Mouse (Mus musculus) midbrain, postnatal 0 days (tissue): ENCODE data around the gene Pla2r1. TPM values are rescaled to one million over a fixed set of nuclear protein-coding genes. Genes with fewer than 3 reads are reported as not detected.

Experiments used
- ATAC-seq: fragments of 200-750 bp; cut with Nextera tagmentation; 2 replicates; pipeline ENCODE4 v1.8.0; 2017; ENCODE audit warnings: moderate number of reproducible peaks, mild to moderate bottlenecking, moderate TSS enrichment, moderate library complexity; ENCODE audit not compliant: low FRiP score
- DNase-seq: peaks from one replicate; pipeline ENCODE4 v3.0.0-alpha.2; 2015; ENCODE audit warnings: low spot score
- H3K27ac ChIP-seq: fragments of 300-500 bp; sonication (generic); 2 replicates; pipeline ENCODE4 v1.5.1; 2014; ENCODE audit warnings: low read depth, mild to moderate bottlenecking, low read length, mixed read lengths
- H3K27me3 ChIP-seq: fragments of 300-500 bp; sonication (generic); 2 replicates; pipeline ENCODE4 v1.6.1; 2014; ENCODE audit warnings: low read length, control low read depth, mixed read lengths; ENCODE audit not compliant: insufficient read depth
- H3K36me3 ChIP-seq: fragments of 300-500 bp; sonication (generic); 2 replicates; pipeline ENCODE4 v1.6.1; 2014; ENCODE audit warnings: low read length, control low read depth, mixed read lengths; ENCODE audit not compliant: insufficient read depth
- H3K4me1 ChIP-seq: fragments of 300-500 bp; sonication (generic); 2 replicates; pipeline ENCODE4 v1.6.1; 2014; ENCODE audit warnings: mild to moderate bottlenecking, control low read depth, antibody characterized with exemption, low read length, mixed read lengths; ENCODE audit not compliant: insufficient read depth
- H3K4me2 ChIP-seq: fragments of 300-500 bp; sonication (generic); 2 replicates; pipeline ENCODE4 v1.6.1; 2014; ENCODE audit warnings: low read depth, mild to moderate bottlenecking, low read length, mixed read lengths; ENCODE audit not compliant: poor library complexity, severe bottlenecking
- H3K4me3 ChIP-seq: fragments of 300-500 bp; sonication (generic); 2 replicates; pipeline ENCODE4 v1.5.1; 2014; ENCODE audit warnings: low read depth, mild to moderate bottlenecking, low read length, moderate library complexity
- H3K9ac ChIP-seq: fragments of 300-500 bp; sonication (generic); replicated peaks from 2 replicates; pipeline ENCODE4 v1.6.1; 2014; ENCODE audit warnings: mild to moderate bottlenecking, low read length, moderate library complexity, mixed read lengths; ENCODE audit not compliant: poor library complexity, severe bottlenecking
- H3K9me3 ChIP-seq: fragments of 300-500 bp; sonication (generic); 2 replicates; pipeline ENCODE4 v1.6.1; 2016; ENCODE audit warnings: low read length, control low read depth
- CTCF ChIP-seq: IDR thresholded peaks from 2 replicates; pipeline ENCODE4 v1.5.1; 2016; ENCODE audit warnings: antibody characterized with exemption, mild to moderate bottlenecking
- WGBS: fragments of 180-500 bp; shearing (Covaris S2); extraction: QIAGEN DNeasy Blood & Tissue Kit; methylation state at CpG from one replicate; pipeline ENCODE4 v1.1.7; 2014; 5-methylcytosine and 5-hydroxymethylcytosine counted together
- polyA plus RNA-seq: library from polyadenylated mRNA; unstranded; fragments of >200 nt; fragmentation: Nextera tagmentation; extraction: Ambion mirVana; gene quantifications from 2 replicates; pipeline ENCODE4 v1.2.1, GENCODE M21; 2015
- total RNA-seq: library from RNA; depleted of rRNA; stranded (reverse); fragments of >200 nt; gene quantifications from 2 replicates; pipeline ENCODE4 v1.2.3, GENCODE M21; 2014

Pla2r1 gene
- total and polyA plus RNA-seq, 2 experiments from 2014 or later = 0.16 to 0.28 TPM

- no peak overlapping the region for H3K27ac ChIP-seq
- no peaks in the 10 kb centered on the region for H3K36me3 ChIP-seq
- no peak for ATAC-seq
- no peaks in the 10 kb centered on the region for H3K4me1 ChIP-seq
- no peak for TF ChIP-seq CTCF
- H3K4me2 ChIP-seq = no peak overlapping the region
- H3K4me3 ChIP-seq = no peak overlapping the region
- no peaks in the 10 kb centered on the region for H3K9me3 ChIP-seq
- H3K9ac ChIP-seq = no peak overlapping the region
- WGBS = 43% methylated on average over 5 of the region's 5 CpGs
- DNase-seq = no peak
- no peaks in the 10 kb centered on the region for H3K27me3 ChIP-seq
Observed at GRCm38 (mm10) chr2:60532495-60532894, 20.6 kb downstream of the Pla2r1 start.

GRCm38 (mm10) chr2:60515817-60516216 is 37.3 kb downstream of the Pla2r1 start:
- DNase-seq (no peak), ATAC-seq (no peak)
- Histone ChIP-seq H3K9ac (no peak overlapping the region), H3K36me3 (no peaks in the 10 kb centered on the region), H3K4me2 (no peak overlapping the region), H3K27ac (no peak overlapping the region), H3K4me3 (no peak overlapping the region), H3K9me3 (no peaks in the 10 kb centered on the region), H3K27me3 (no peaks in the 10 kb centered on the region), H3K4me1 (no peaks in the 10 kb centered on the region)
- WGBS = 60% methylated on average over 8 of the region's 8 CpGs
- no peak for TF ChIP-seq CTCF

GRCm38 (mm10) chr2:60514863-60515262 is 38.2 kb downstream of the Pla2r1 start:
- TF ChIP-seq CTCF = peak; percentile 28
- DNase-seq (no peak), ATAC-seq (no peak)
- H3K4me1 ChIP-seq = no peaks in the 10 kb centered on the region
- H3K9me3 ChIP-seq = no peaks in the 10 kb centered on the region
- H3K9ac ChIP-seq = no peak overlapping the region
- no peak overlapping the region for H3K4me3 ChIP-seq
- H3K27me3 ChIP-seq = no peaks in the 10 kb centered on the region
- H3K27ac ChIP-seq = no peak overlapping the region
- H3K4me2 ChIP-seq = no peak overlapping the region
- H3K36me3 ChIP-seq = no peaks in the 10 kb centered on the region
- WGBS = 74% methylated on average over 4 of the region's 4 CpGs

- ATAC-seq (no peak), DNase-seq (no peak)
- WGBS = 95% methylated on average over 1 of the region's 1 CpGs
- no peaks in the 10 kb centered on the region for H3K4me1 ChIP-seq
- H3K9ac ChIP-seq = no peak overlapping the region
- H3K27ac ChIP-seq = no peak overlapping the region
- no peak overlapping the region for H3K4me2 ChIP-seq
- H3K36me3 ChIP-seq = no peaks in the 10 kb centered on the region
- H3K4me3 ChIP-seq = no peak overlapping the region
- TF ChIP-seq CTCF = no peak
- H3K27me3 ChIP-seq = no peaks in the 10 kb centered on the region
- no peaks in the 10 kb centered on the region for H3K9me3 ChIP-seq
Observed at GRCm38 (mm10) chr2:60510718-60511117, 42.4 kb downstream of the Pla2r1 start.

- Histone ChIP-seq H3K36me3 (no peaks in the 10 kb centered on the region), H3K4me1 (no peaks in the 10 kb centered on the region), H3K27me3 (no peaks in the 10 kb centered on the region), H3K9me3 (no peaks in the 10 kb centered on the region), H3K27ac (no peak overlapping the region), H3K4me3 (no peak overlapping the region), H3K9ac (no peak overlapping the region), H3K4me2 (no peak overlapping the region)
- 63% methylated on average over 2 of the region's 2 CpGs for WGBS
- ATAC-seq = no peak
- TF ChIP-seq CTCF = no peak
- DNase-seq = no peak
Observed at GRCm38 (mm10) chr2:60505145-60505544, 48.0 kb downstream of the Pla2r1 start.

- H3K4me1 ChIP-seq = no peaks in the 10 kb centered on the region
- 62% methylated on average over 2 of the region's 2 CpGs for WGBS
- H3K9me3 ChIP-seq = no peaks in the 10 kb centered on the region
- no peak overlapping the region for H3K27ac ChIP-seq
- no peak for ATAC-seq
- H3K27me3 ChIP-seq = no peaks in the 10 kb centered on the region
- H3K4me3 ChIP-seq = no peak overlapping the region
- no peak for TF ChIP-seq CTCF
- DNase-seq = no peak
- H3K9ac ChIP-seq = no peak overlapping the region
- H3K36me3 ChIP-seq = no peaks in the 10 kb centered on the region
- no peak overlapping the region for H3K4me2 ChIP-seq
Observed at GRCm38 (mm10) chr2:60504718-60505117, 48.4 kb downstream of the Pla2r1 start.
